Comparison of ENCODE assay signal across 8 mouse cellular contexts in genomic region chr11:43528683-43529499, GRCm38 (mm10). TPM values are rescaled to one million over a fixed set of nuclear protein-coding genes. Genes with fewer than 3 reads are reported as not detected.
A peak's percentile ranks its signal among the peaks of the same experiment; 100 is the strongest.
DNase-seq lines count a peak whose midpoint lies in the region; ATAC-seq and TF ChIP-seq lines count a peak whose summit lies in the region.

TSS of gene Ccnjl (plus strand) at chr11:43528784.

- no peaks in the 10 kb centered on the region for H3K4me1 ChIP-seq in embryonic facial prominence, embryonic 11.5 days (ENCODE audit: control insufficient read depth, insufficient read depth, low read length)
- peaks cover 28% of the 10 kb centered on the region for H3K4me1 ChIP-seq in heart, embryonic 11.5 days (ENCODE audit: control insufficient read depth, insufficient read depth, low read length)
- peaks cover 10% of the 10 kb centered on the region for H3K4me1 ChIP-seq in neural tube, embryonic 14.5 days (ENCODE audit: control insufficient read depth, insufficient read depth, low read length)
- H3K4me1 ChIP-seq in thymus, adult 2 months (replicated peaks; ENCODE audit: control insufficient read depth, insufficient read depth, low read length) = peaks cover 3% of the 10 kb centered on the region

- H3K4me3 ChIP-seq in embryonic facial prominence, embryonic 11.5 days (ENCODE audit: low read depth, low read length) = peak within 1 kb of the TSS; percentile 81
- H3K4me3 ChIP-seq in heart, embryonic 11.5 days (ENCODE audit: low read depth, low read length) = peak within 1 kb of the TSS; percentile 81
- peak within 1 kb of the TSS; percentile 83 for H3K4me3 ChIP-seq in neural tube, embryonic 14.5 days (ENCODE audit: low read depth, low read length)
- peak within 1 kb of the TSS; percentile 81 for H3K4me3 ChIP-seq in thymus, adult 2 months (ENCODE audit: control insufficient read depth, insufficient read depth, low read length)

- no peaks in the 10 kb centered on the region for H3K27me3 ChIP-seq in embryonic facial prominence, embryonic 11.5 days (ENCODE audit: control insufficient read depth, insufficient read depth, low read length)
- H3K27me3 ChIP-seq in heart, embryonic 11.5 days (ENCODE audit: control insufficient read depth, insufficient read depth, low read length) = no peaks in the 10 kb centered on the region
- no peaks in the 10 kb centered on the region for H3K27me3 ChIP-seq in neural tube, embryonic 14.5 days (ENCODE audit: control insufficient read depth, insufficient read depth, low read length)
- no peaks in the 10 kb centered on the region for H3K27me3 ChIP-seq in thymus, adult 2 months (ENCODE audit: control insufficient read depth, insufficient read depth, low read length)

- WGBS in embryonic facial prominence, embryonic 11.5 days = under 1% methylated on average over 70 of the region's 79 CpGs
- WGBS in heart, embryonic 11.5 days (ENCODE audit: insufficient replicate concordance) = 1% methylated on average over 50 of the region's 79 CpGs
- WGBS in neural tube, embryonic 14.5 days = under 1% methylated on average over 78 of the region's 79 CpGs
- under 1% methylated on average over 79 of the region's 79 CpGs for WGBS in thymus, adult 2 months

- peak; percentile 87 for ATAC-seq in embryonic facial prominence, embryonic 11.5 days (replicated peaks; ENCODE audit: insufficient number of reproducible peaks, low FRiP score, low TSS enrichment, low read depth)
- ATAC-seq in heart, embryonic 11.5 days (replicated peaks; ENCODE audit: insufficient number of reproducible peaks, low FRiP score, low TSS enrichment) = peak; percentile 81
- ATAC-seq in neural tube, embryonic 14.5 days (ENCODE audit: low read depth) = peak; percentile 81

- H3K36me3 ChIP-seq in embryonic facial prominence, embryonic 11.5 days (replicated peaks; ENCODE audit: control insufficient read depth, insufficient read depth, low read depth, low read length) = no peaks in the 10 kb centered on the region; the same call in 1 of the 2 replicates
- H3K36me3 ChIP-seq in heart, embryonic 11.5 days (ENCODE audit: control insufficient read depth, insufficient read depth, low read length) = peaks cover 4% of the 10 kb centered on the region
- H3K36me3 ChIP-seq in neural tube, embryonic 14.5 days (ENCODE audit: control insufficient read depth, insufficient read depth, low read length) = no peaks in the 10 kb centered on the region
- H3K36me3 ChIP-seq in thymus, adult 2 months (ENCODE audit: control insufficient read depth, insufficient read depth, low read length) = no peaks in the 10 kb centered on the region

- no peaks in the 10 kb centered on the region for H3K9me3 ChIP-seq in embryonic facial prominence, embryonic 11.5 days (replicated peaks; ENCODE audit: control insufficient read depth, low read length)
- no peaks in the 10 kb centered on the region for H3K9me3 ChIP-seq in heart, embryonic 11.5 days (replicated peaks; ENCODE audit: control insufficient read depth, low read length)
- no peaks in the 10 kb centered on the region for H3K9me3 ChIP-seq in neural tube, embryonic 14.5 days (ENCODE audit: control insufficient read depth, low read length)

- peak within 1 kb of the TSS; percentile 73 for H3K27ac ChIP-seq in embryonic facial prominence, embryonic 11.5 days (replicated peaks; ENCODE audit: low read depth, low read length)
- peak within 1 kb of the TSS; percentile 80 for H3K27ac ChIP-seq in heart, embryonic 11.5 days (ENCODE audit: low read depth, low read length)
- H3K27ac ChIP-seq in neural tube, embryonic 14.5 days (ENCODE audit: low read depth, low read length) = peak within 1 kb of the TSS; percentile 74
- H3K27ac ChIP-seq in thymus, adult 2 months (ENCODE audit: control insufficient read depth, insufficient read depth, low read length) = no peak within 1 kb of the TSS

- TF ChIP-seq CTCF in thymus, adult 2 months (IDR thresholded peaks at IDR 0.05; ENCODE audit: borderline replicate concordance, control insufficient read depth, extremely low read depth, insufficient read depth, low read length, poor library complexity) = peak; percentile 12; the same call in 1 of the 2 replicates

- H3K9ac ChIP-seq in embryonic facial prominence, embryonic 11.5 days (replicated peaks; ENCODE audit: low read length) = peak within 1 kb of the TSS; percentile 93
- peak within 1 kb of the TSS; percentile 94 for H3K9ac ChIP-seq in heart, embryonic 11.5 days (ENCODE audit: low read depth, low read length)
- H3K9ac ChIP-seq in neural tube, embryonic 14.5 days (replicated peaks; ENCODE audit: low read depth, low read length) = peak within 1 kb of the TSS; percentile 56

- H3K4me2 ChIP-seq in embryonic facial prominence, embryonic 11.5 days (ENCODE audit: low read depth, low read length) = peak within 1 kb of the TSS; percentile 79
- H3K4me2 ChIP-seq in heart, embryonic 11.5 days = peak within 1 kb of the TSS; percentile 54
- peak within 1 kb of the TSS; percentile 72 for H3K4me2 ChIP-seq in neural tube, embryonic 14.5 days (ENCODE audit: low read depth, low read length)

- DNase-seq in B cell, adult 2 months = peak; percentile 31 to 39
- DNase-seq in adrenal gland, postnatal 25 days = peak; percentile 75
- DNase-seq in embryonic facial prominence, embryonic 11.5 days (ENCODE audit: low spot score) = peak; percentile 86
- DNase-seq in kidney, adult 9 months = peak; percentile 30
- DNase-seq in lung, adult 18-20 months = peak; percentile 30 to 45
- DNase-seq in thymus, adult 2 months = peak; percentile 68

- peak; percentile 58 for TF ChIP-seq POLR2A in thymus, adult 2 months (IDR thresholded peaks at IDR 0.05; ENCODE audit: control insufficient read depth, extremely low read depth, insufficient read depth, low read length, poor library complexity)

RNA-seq across cellular contexts. Expression of gene Ccnjl, which starts in this region (rescaled TPM):
- total RNA-seq in adrenal gland, postnatal 25 days (2021) = 3.2 and 3.9 TPM in 2 replicates
- 28.0 and 30.0 TPM in 2 replicates for polyA plus RNA-seq in embryonic facial prominence, embryonic 11.5 days (2014; fragmentation: Nextera tagmentation; extraction: Ambion mirVana)
- 23.2 and 25.1 TPM in 2 replicates for polyA plus RNA-seq in heart, embryonic 11.5 days (2014; fragmentation: Nextera tagmentation; extraction: Ambion mirVana)
- 9.5 and 14.5 TPM in 2 replicates for polyA plus RNA-seq in neural tube, embryonic 14.5 days (2014; fragmentation: Nextera tagmentation; extraction: Ambion mirVana)
- 9.4 and 10.3 TPM in 2 replicates for polyA plus RNA-seq in thymus, adult 2 months (2012; rRNA removed)

Comparison
In these comparisons a context has a peak if more than half of its experiments do, and no peak if none do; other contexts are left out.
1. DNase-seq: peak in every context shown above with its lines; median percentile 86 in embryonic facial prominence, embryonic 11.5 days; 75 in adrenal gland, postnatal 25 days; 68 in thymus, adult 2 months; 38 in lung, adult 18-20 months; 35 in B cell, adult 2 months; 30 in kidney, adult 9 months.